Mouse (Mus musculus): ENCODE results near the gene Cgn.

DNA sequence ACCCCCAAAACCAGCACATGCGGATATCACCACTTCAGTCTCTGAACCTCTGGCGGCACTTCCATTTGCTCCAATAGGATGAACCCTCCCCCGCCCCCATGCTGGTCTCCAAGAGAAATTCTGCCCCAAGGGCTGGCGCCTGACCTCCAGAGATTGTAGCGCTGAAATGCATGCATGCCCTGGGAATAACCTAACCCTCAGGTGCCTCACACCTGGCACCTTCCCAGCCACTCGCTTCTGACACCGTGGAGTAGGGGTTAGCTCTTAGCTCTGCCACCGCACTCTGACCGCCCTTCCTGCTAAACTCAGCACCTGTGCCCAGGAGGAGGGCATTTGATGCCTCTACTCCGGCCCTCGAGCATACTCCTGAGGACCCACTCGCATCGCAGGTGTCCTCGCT lies 334 bp downstream of the Cgn start:
- no peak for TF ChIP-seq CTCF (IDR thresholded peaks at IDR 0.05; ENCODE audit: low read depth)
- TF ChIP-seq EP300 (IDR thresholded peaks at IDR 0.05; ENCODE audit: low read depth): no peak
